In the genomic region with DNA sequence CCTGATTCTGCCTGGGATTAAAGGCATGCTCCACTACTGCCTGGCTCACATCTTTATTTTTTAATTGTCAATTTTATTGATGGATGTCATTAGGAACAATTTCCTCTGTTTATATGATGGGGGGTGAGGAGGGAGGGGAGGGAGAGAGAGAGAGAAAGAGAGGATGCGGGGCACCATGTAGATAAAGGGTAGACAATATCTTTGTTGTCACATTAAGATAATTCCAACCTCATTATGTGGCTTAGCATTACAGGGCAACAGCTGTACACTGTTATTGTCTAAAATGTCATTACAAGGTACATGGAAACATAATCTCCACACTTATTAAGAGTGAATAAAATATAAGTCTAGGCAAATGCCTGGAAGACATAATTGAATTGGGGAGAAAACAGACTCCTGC, we compare ENCODE assay signal across 19 mouse cellular contexts. TPM values are rescaled to one million over a fixed set of nuclear protein-coding genes. Genes with fewer than 3 reads are reported as not detected.
DNase-seq lines count a peak whose midpoint lies in the region; ATAC-seq lines count a peak whose summit lies in the region.
"Had no signal": no experiment of that assay in that cellular context is flagged by ENCODE, and none has a peak within 500 bp of the region (broad histone marks: within the 10 kb centered on the region; RNA-seq: fewer than 3 reads in every experiment).

No protein-coding gene starts in this region.

- WGBS in forebrain, embryonic 14.5 days: 93% methylated on average over 1 of the region's 1 CpGs
- 96% methylated on average over 1 of the region's 1 CpGs for WGBS in forebrain, embryonic 10.5 days
- 96% methylated on average over 1 of the region's 1 CpGs for WGBS in kidney, embryonic 14.5 days

- peak; percentile 23 for ATAC-seq in forebrain, embryonic 14.5 days
- 0 out of 2 replicates have a peak, but pooled peaks have one; percentile 39 for ATAC-seq in kidney, embryonic 14.5 days (ENCODE audit: low FRiP score, low TSS enrichment)
- ATAC-seq: hindbrain, embryonic 16.5 days had no signal

- H3K27me3 ChIP-seq in forebrain, embryonic 14.5 days (replicated peaks; ENCODE audit: control insufficient read depth, insufficient read depth, low read length): no peaks in the 10 kb centered on the region
- H3K27me3 ChIP-seq in forebrain, embryonic 10.5 days (ENCODE audit: poor library complexity, severe bottlenecking): no peaks in the 10 kb centered on the region
- H3K27me3 ChIP-seq in kidney, embryonic 14.5 days (ENCODE audit: control insufficient read depth, insufficient read depth, low read length): no peaks in the 10 kb centered on the region
- H3K27me3 ChIP-seq: embryonic facial prominence, embryonic 13.5 days; heart, embryonic 15.5 days had no signal

- no peak overlapping the region for H3K27ac ChIP-seq in forebrain, embryonic 14.5 days (ENCODE audit: low read depth, low read length)
- H3K27ac ChIP-seq in forebrain, embryonic 10.5 days: no peak overlapping the region
- H3K27ac ChIP-seq in kidney, embryonic 14.5 days (ENCODE audit: low read depth, low read length): no peak overlapping the region
- H3K27ac ChIP-seq: embryonic facial prominence, embryonic 13.5 days; heart, adult 2 months; heart, embryonic 15.5 days had no signal

- H3K4me2 ChIP-seq in forebrain, embryonic 14.5 days (ENCODE audit: low read length): no peak overlapping the region
- no peak overlapping the region for H3K4me2 ChIP-seq in kidney, embryonic 14.5 days (replicated peaks; ENCODE audit: low read depth, low read length)
- H3K4me2 ChIP-seq: embryonic facial prominence, embryonic 13.5 days; heart, embryonic 11.5 days; heart, embryonic 15.5 days had no signal

- H3K4me1 ChIP-seq in forebrain, embryonic 14.5 days (ENCODE audit: control insufficient read depth, insufficient read depth, low read length): no peaks in the 10 kb centered on the region
- no peaks in the 10 kb centered on the region for H3K4me1 ChIP-seq in forebrain, embryonic 10.5 days
- H3K4me1 ChIP-seq in kidney, embryonic 14.5 days (ENCODE audit: control insufficient read depth, insufficient read depth, low read length): no peaks in the 10 kb centered on the region
- H3K4me1 ChIP-seq: embryonic facial prominence, embryonic 13.5 days; heart, embryonic 15.5 days had no signal

- no peak for DNase-seq in forebrain, embryonic 14.5 days (ENCODE audit: low spot score)
- no peak for DNase-seq in forebrain, embryonic 10.5 days (ENCODE audit: extremely low spot score, low spot score)
- no peak for DNase-seq in kidney, adult 8-10 months
- peak; percentile 17 for DNase-seq in retina, postnatal 1 day
- no peak for DNase-seq in retina, embryonic 14.5 days (ENCODE audit: low spot score)
- peak; percentile 1 for DNase-seq in naive thymus-derived CD4-positive, alpha-beta T cell, adult 2 months (ENCODE audit: low read depth)
- DNase-seq in cerebellum, adult 9-11 months: no peak
- DNase-seq: adrenal gland, postnatal 10 days; cerebellum, adult 11 months; cerebellum, adult 8-10 months; cerebellum, postnatal 25 days; gastrocnemius, postnatal 14 days; heart, adult 2 months; heart, postnatal 14 days had no signal

- peaks cover 18% of the 10 kb centered on the region for H3K36me3 ChIP-seq in forebrain, embryonic 14.5 days (ENCODE audit: control insufficient read depth, insufficient read depth, low read length)
- peaks cover 33% of the 10 kb centered on the region for H3K36me3 ChIP-seq in forebrain, embryonic 10.5 days (replicated peaks)
- H3K36me3 ChIP-seq in kidney, embryonic 14.5 days (ENCODE audit: control insufficient read depth, insufficient read depth, low read length): peaks cover 19% of the 10 kb centered on the region

- H3K4me3 ChIP-seq in forebrain, embryonic 14.5 days (ENCODE audit: low read depth, low read length): no peak overlapping the region
- H3K4me3 ChIP-seq in forebrain, embryonic 10.5 days: no peak overlapping the region
- no peak overlapping the region for H3K4me3 ChIP-seq in kidney, embryonic 14.5 days (ENCODE audit: low read length)
- H3K4me3 ChIP-seq: embryonic facial prominence, embryonic 13.5 days; heart, adult 2 months; heart, embryonic 15.5 days had no signal

- no peak overlapping the region for H3K9ac ChIP-seq in forebrain, embryonic 14.5 days (ENCODE audit: low read length)
- H3K9ac ChIP-seq in kidney, embryonic 14.5 days (ENCODE audit: low read depth, low read length): no peak overlapping the region
- H3K9ac ChIP-seq: embryonic facial prominence, embryonic 13.5 days; heart, embryonic 15.5 days had no signal

- no peaks in the 10 kb centered on the region for H3K9me3 ChIP-seq in forebrain, embryonic 14.5 days (replicated peaks; ENCODE audit: control insufficient read depth, low read length)
- H3K9me3 ChIP-seq in forebrain, embryonic 10.5 days: peaks cover 7% of the 10 kb centered on the region; the same call in 1 of the 2 replicates
- H3K9me3 ChIP-seq in kidney, embryonic 14.5 days (ENCODE audit: control insufficient read depth, low read length): no peaks in the 10 kb centered on the region
- H3K9me3 ChIP-seq: heart, embryonic 15.5 days had no signal

RNA-seq across cellular contexts. Expression of a gene that starts 35.5 kb away (rescaled TPM):
- 32.7 and 35.7 TPM in 2 replicates for polyA plus RNA-seq in forebrain, embryonic 14.5 days (2014; fragmentation: Nextera tagmentation; extraction: Ambion mirVana)
- 39.7 and 40.2 TPM in 2 replicates for polyA plus RNA-seq in forebrain, embryonic 10.5 days (2016; fragmentation: Nextera tagmentation; extraction: Ambion mirVana)
- polyA plus RNA-seq in kidney, embryonic 14.5 days (2014; fragmentation: Nextera tagmentation; extraction: Ambion mirVana): 56.6 and 58.2 TPM in 2 replicates

Comparison
In these comparisons a context has a peak if more than half of its experiments do, and no peak if none do; other contexts are left out.
1. DNase-seq: peak in retina, postnatal 1 day (single experiment) and naive thymus-derived CD4-positive, alpha-beta T cell, adult 2 months (single experiment); none in forebrain, embryonic 14.5 days (single experiment), forebrain, embryonic 10.5 days (single experiment), kidney, adult 8-10 months (0 of 2), retina, embryonic 14.5 days (single experiment) and cerebellum, adult 9-11 months (single experiment).